Mouse (Mus musculus) spleen, adult 2 months (tissue): ENCODE data around the gene Hsd17b14.

Source experiments
- CTCF ChIP-seq: fragments of 200-500 bp; IDR thresholded peaks from 2 replicates; pipeline ENCODE4 v1.5.1; 2011; ENCODE audit warnings: mild to moderate bottlenecking, inconsistent platforms; ENCODE audit not compliant: insufficient read depth, insufficient read length, insufficient replicate concordance; ENCODE audit errors: extremely low read depth
- POLR2A ChIP-seq: fragments of 200-500 bp; IDR thresholded peaks from 2 replicates; pipeline ENCODE4 v1.6.1; 2011; ENCODE audit warnings: low read depth, low read length, inconsistent platforms

DNA sequence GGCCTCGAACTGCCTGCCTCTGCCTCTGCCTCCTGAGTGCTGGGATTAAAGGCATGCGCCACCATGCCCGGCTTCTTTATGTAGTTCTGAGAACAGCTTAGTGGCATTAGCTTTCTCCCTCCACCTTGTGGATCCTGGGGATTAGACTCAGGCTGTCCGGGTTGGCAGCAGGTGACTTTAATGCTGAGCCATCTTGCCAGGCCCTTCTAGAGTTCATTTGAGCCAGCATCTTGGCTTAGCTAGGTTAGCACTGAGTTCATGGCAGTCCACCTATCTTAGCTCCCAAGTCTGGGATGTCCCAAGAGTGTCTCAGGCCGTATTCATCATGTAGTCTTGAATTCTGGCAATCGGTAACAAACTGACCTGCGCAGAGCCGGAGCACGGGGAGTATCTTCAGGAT, 10.8 kb downstream of the Hsd17b14 start:
- no peak for TF ChIP-seq CTCF
- no peak for TF ChIP-seq POLR2A
